Mouse (Mus musculus) midbrain, postnatal 0 days (tissue): Measurements from ENCODE around the gene Cdh1. TPM values are rescaled to one million over a fixed set of nuclear protein-coding genes. Genes with fewer than 3 reads are reported as not detected.
"Not testable (repeated sequence)": the region's sequence is repeated elsewhere in the genome, so short reads cannot be mapped to it uniquely, and the experiment has no call there.

Source experiments
- ATAC-seq: fragments of 200-750 bp; cut with Nextera tagmentation; 2 replicates; pipeline ENCODE4 v1.8.0; 2017; ENCODE audit warnings: moderate number of reproducible peaks, mild to moderate bottlenecking, moderate TSS enrichment, moderate library complexity; ENCODE audit not compliant: low FRiP score
- DNase-seq: peaks from one replicate; pipeline ENCODE4 v3.0.0-alpha.2; 2015; ENCODE audit warnings: low spot score
- H3K27ac ChIP-seq: fragments of 300-500 bp; sonication (generic); 2 replicates; pipeline ENCODE4 v1.5.1; 2014; ENCODE audit warnings: low read depth, mild to moderate bottlenecking, low read length, mixed read lengths
- H3K27me3 ChIP-seq: fragments of 300-500 bp; sonication (generic); 2 replicates; pipeline ENCODE4 v1.6.1; 2014; ENCODE audit warnings: low read length, control low read depth, mixed read lengths; ENCODE audit not compliant: insufficient read depth
- H3K36me3 ChIP-seq: fragments of 300-500 bp; sonication (generic); 2 replicates; pipeline ENCODE4 v1.6.1; 2014; ENCODE audit warnings: low read length, control low read depth, mixed read lengths; ENCODE audit not compliant: insufficient read depth
- H3K4me1 ChIP-seq: fragments of 300-500 bp; sonication (generic); 2 replicates; pipeline ENCODE4 v1.6.1; 2014; ENCODE audit warnings: mild to moderate bottlenecking, control low read depth, antibody characterized with exemption, low read length, mixed read lengths; ENCODE audit not compliant: insufficient read depth
- H3K4me2 ChIP-seq: fragments of 300-500 bp; sonication (generic); 2 replicates; pipeline ENCODE4 v1.6.1; 2014; ENCODE audit warnings: low read depth, mild to moderate bottlenecking, low read length, mixed read lengths; ENCODE audit not compliant: poor library complexity, severe bottlenecking
- H3K4me3 ChIP-seq: fragments of 300-500 bp; sonication (generic); 2 replicates; pipeline ENCODE4 v1.5.1; 2014; ENCODE audit warnings: low read depth, mild to moderate bottlenecking, low read length, moderate library complexity
- H3K9ac ChIP-seq: fragments of 300-500 bp; sonication (generic); replicated peaks from 2 replicates; pipeline ENCODE4 v1.6.1; 2014; ENCODE audit warnings: mild to moderate bottlenecking, low read length, moderate library complexity, mixed read lengths; ENCODE audit not compliant: poor library complexity, severe bottlenecking
- H3K9me3 ChIP-seq: fragments of 300-500 bp; sonication (generic); 2 replicates; pipeline ENCODE4 v1.6.1; 2016; ENCODE audit warnings: low read length, control low read depth
- CTCF ChIP-seq: IDR thresholded peaks from 2 replicates; pipeline ENCODE4 v1.5.1; 2016; ENCODE audit warnings: antibody characterized with exemption, mild to moderate bottlenecking
- WGBS: fragments of 180-500 bp; shearing (Covaris S2); extraction: QIAGEN DNeasy Blood & Tissue Kit; methylation state at CpG from one replicate; pipeline ENCODE4 v1.1.7; 2014; 5-methylcytosine and 5-hydroxymethylcytosine counted together
- polyA plus RNA-seq: library from polyadenylated mRNA; unstranded; fragments of >200 nt; fragmentation: Nextera tagmentation; extraction: Ambion mirVana; gene quantifications from 2 replicates; pipeline ENCODE4 v1.2.1, GENCODE M21; 2015
- total RNA-seq: library from RNA; depleted of rRNA; stranded (reverse); fragments of >200 nt; gene quantifications from 2 replicates; pipeline ENCODE4 v1.2.3, GENCODE M21; 2014

Cdh1 gene
- total and polyA plus RNA-seq, 2 experiments from 2014 or later, result 6.9 to 7.9 TPM

DNA sequence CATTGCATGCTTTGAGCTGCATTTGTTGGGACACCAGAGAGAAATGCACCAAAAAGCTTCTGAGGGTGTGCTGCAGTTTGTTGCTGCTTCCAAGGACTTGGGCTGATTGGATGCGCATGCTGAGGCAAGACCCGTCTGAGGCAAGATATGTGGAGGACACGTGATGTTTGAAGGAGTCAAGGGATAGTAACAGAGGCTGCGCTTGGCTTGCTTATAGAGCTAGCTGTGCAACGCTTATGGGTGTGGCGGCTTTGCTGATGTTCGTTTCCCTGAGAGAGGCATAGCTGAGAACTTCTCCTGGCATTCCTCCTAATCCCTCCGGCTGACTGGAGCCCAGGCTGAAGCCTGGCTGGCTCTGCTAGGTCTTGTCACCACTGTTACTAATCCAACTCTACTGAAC is 16.3 kb upstream of the Cdh1 start:
- Histone ChIP-seq H3K9me3 (no peaks in the 10 kb centered on the region), H3K36me3 (no peaks in the 10 kb centered on the region), H3K4me1 (no peaks in the 10 kb centered on the region), H3K9ac (no peak overlapping the region), H3K27me3 (no peaks in the 10 kb centered on the region), H3K4me2 (no peak overlapping the region), H3K27ac (no peak overlapping the region), H3K4me3 (no peak overlapping the region)
- DNase-seq (no peak), ATAC-seq (no peak)
- no peak for TF ChIP-seq CTCF
- 82% methylated on average over 8 of the region's 8 CpGs for WGBS

- H3K4me3 ChIP-seq, result no peak overlapping the region
- H3K27ac ChIP-seq, result no peak overlapping the region
- H3K9me3 ChIP-seq, result no peaks in the 10 kb centered on the region
- no peak overlapping the region for H3K9ac ChIP-seq
- H3K27me3 ChIP-seq, result no peaks in the 10 kb centered on the region
- no peak for TF ChIP-seq CTCF
- no peaks in the 10 kb centered on the region for H3K4me1 ChIP-seq
- DNase-seq (no peak), ATAC-seq (no peak)
- no peak overlapping the region for H3K4me2 ChIP-seq
- WGBS, result 69% methylated on average over 3 of the region's 3 CpGs
- H3K36me3 ChIP-seq, result no peaks in the 10 kb centered on the region
Observed at GRCm38 (mm10) chr8:106588443-106589431, 14.4 kb upstream of the Cdh1 start.

DNA sequence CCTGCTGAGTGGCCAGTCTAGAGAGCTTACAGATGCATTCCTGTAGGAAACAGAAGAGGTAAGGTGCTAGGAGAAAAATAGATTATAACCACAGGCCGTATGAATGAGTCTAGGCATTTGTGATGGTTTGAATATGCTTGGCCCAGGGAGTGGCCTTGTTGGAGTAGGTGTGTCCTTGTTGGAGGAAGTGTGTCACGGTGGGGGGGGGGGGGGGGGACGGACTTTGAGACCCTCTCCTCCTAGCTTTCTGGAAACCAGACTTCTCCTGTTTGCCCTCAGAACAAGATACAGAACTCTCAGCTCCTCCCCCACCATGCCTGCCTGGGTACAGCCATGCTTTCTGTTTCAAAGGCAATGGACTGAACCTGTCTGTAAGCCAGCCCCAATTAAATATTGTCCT is 10.7 kb upstream of the Cdh1 start:
- Histone ChIP-seq H3K27me3 (no peaks in the 10 kb centered on the region), H3K36me3 (no peaks in the 10 kb centered on the region), H3K4me2 (no peak overlapping the region), H3K27ac (no peak overlapping the region), H3K9me3 (no peaks in the 10 kb centered on the region), H3K9ac (no peak overlapping the region), H3K4me1 (no peaks in the 10 kb centered on the region), H3K4me3 (no peak overlapping the region)
- 72% methylated on average over 2 of the region's 3 CpGs for WGBS
- TF ChIP-seq CTCF, result no peak
- DNase-seq, result no peak
- no peak for ATAC-seq

- H3K27me3 ChIP-seq, H3K9me3 ChIP-seq, H3K36me3 ChIP-seq, H3K4me2 ChIP-seq, DNase-seq, H3K27ac ChIP-seq, H3K4me1 ChIP-seq, H3K9ac ChIP-seq, ATAC-seq, H3K4me3 ChIP-seq: not testable (repeated sequence)
- 92% methylated on average over 3 of the region's 3 CpGs for WGBS
Observed at GRCm38 (mm10) chr8:106595623-106596022, 7.5 kb upstream of the Cdh1 start.

GRCm38 (mm10) chr8:106597067-106597466 is 6.1 kb upstream of the Cdh1 start:
- DNase-seq (no peak), ATAC-seq (no peak)
- TF ChIP-seq CTCF, result no peak
- no peak overlapping the region for H3K9ac ChIP-seq
- H3K27ac ChIP-seq, result no peak overlapping the region
- no peak overlapping the region for H3K4me2 ChIP-seq
- H3K4me3 ChIP-seq, result no peak overlapping the region
- H3K27me3 ChIP-seq, result peaks cover 3% of the 10 kb centered on the region; the same call in 1 of the 2 replicates
- 94% methylated on average over 5 of the region's 5 CpGs for WGBS
- H3K36me3 ChIP-seq, result no peaks in the 10 kb centered on the region
- H3K4me1 ChIP-seq, result no peaks in the 10 kb centered on the region
- no peaks in the 10 kb centered on the region for H3K9me3 ChIP-seq

DNA sequence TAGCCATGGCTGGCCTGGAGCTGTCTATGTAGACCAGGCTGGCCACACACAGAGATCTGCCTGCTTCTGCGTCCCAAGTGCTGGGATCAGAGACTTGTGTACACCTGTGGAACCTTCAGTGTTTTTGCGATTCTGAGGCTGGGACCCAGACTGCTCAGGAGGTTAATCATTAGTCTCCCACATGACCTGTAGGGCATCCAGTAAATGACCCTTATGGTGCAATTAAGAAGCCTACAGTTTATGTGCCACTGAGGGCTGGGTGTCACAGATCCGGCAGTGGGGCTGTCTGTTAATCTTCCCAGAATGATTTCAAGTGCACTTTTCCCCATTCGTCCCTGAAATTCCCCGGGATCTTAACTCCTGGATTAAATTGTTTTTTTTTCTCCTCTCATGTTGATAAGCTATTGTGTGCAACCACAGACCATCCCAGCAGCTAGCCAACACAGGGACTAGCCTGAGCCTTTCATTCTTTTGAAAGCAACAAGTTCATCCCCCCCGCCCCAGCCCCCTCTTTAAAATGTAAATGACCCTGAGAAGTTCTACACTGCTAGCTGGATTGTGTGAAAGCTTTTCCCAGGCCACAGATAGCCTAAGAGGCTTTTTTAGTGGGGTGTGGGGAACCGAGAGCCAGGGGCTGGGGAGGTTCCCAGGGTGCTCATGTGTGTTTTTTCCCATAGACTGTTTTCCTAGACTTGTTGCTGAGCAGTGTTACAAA is 3.7 kb upstream of the Cdh1 start:
- 27% methylated on average over 7 of the region's 7 CpGs for WGBS
- TF ChIP-seq CTCF, result no peak

More for the DNA sequence above, 3.7 kb upstream of the Cdh1 start:
- H3K36me3 ChIP-seq, result no peaks in the 10 kb centered on the region
- no peak for ATAC-seq
- no peak overlapping the region for H3K27ac ChIP-seq
- no peak overlapping the region for H3K9ac ChIP-seq
- H3K4me2 ChIP-seq, result no peak overlapping the region
- peaks cover 6% of the 10 kb centered on the region; the same call in 1 of the 2 replicates for H3K4me1 ChIP-seq
- H3K4me3 ChIP-seq, result no peak overlapping the region
- peaks cover 24% of the 10 kb centered on the region for H3K27me3 ChIP-seq
- DNase-seq, result no peak
- H3K9me3 ChIP-seq, result no peaks in the 10 kb centered on the region
